Mouse (Mus musculus): ENCODE results near the gene Col27a1. TPM values are rescaled to one million over a fixed set of nuclear protein-coding genes. Genes with fewer than 3 reads are reported as not detected.

The Col27a1 gene
- total and polyA plus RNA-seq, 3 experiments = 0.86 to 3.8 (median 1.8) TPM

DNA sequence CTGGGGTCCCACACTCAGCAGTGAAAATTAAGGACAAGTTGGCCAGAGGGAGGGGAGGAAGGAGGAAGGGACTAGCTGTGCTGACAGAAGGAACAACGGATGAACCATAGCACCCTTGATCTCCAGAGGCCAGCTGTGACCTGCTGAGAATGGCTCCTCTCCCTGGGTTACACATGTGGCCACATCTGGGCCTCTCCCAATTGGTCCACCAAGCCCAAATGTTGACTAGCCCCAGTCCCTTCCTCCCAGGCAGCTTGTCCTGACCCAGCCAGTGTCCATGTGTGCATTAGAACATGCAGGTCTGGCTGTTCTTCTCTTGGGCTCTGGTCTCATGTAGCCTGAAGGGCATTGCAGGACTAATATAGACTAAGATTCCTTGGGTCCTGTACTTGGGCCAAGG, 62.8 kb downstream of the Col27a1 start:
- no peaks in the 10 kb centered on the region for H3K79me2 ChIP-seq (replicated peaks; ENCODE audit: control insufficient read depth, insufficient read depth, low read length)
- no peaks in the 10 kb centered on the region for H3K36me3 ChIP-seq (ENCODE audit: control insufficient read depth, insufficient read depth, low read length)
- H3K4me3 ChIP-seq = no peak overlapping the region
- no peaks in the 10 kb centered on the region for H3K27me3 ChIP-seq (ENCODE audit: control insufficient read depth, insufficient read depth, low read length)
- no peak for DNase-seq
- no peak overlapping the region for H3K27ac ChIP-seq
- peaks cover 7% of the 10 kb centered on the region for H3K4me1 ChIP-seq (ENCODE audit: control insufficient read depth, insufficient read depth, low read length)
- no peak for TF ChIP-seq CTCF (IDR thresholded peaks at IDR 0.05)
- TF ChIP-seq POLR2A (IDR thresholded peaks at IDR 0.05; ENCODE audit: insufficient read depth, low read depth, low read length) = no peak
- no peak for TF ChIP-seq EP300 (IDR thresholded peaks at IDR 0.05; ENCODE audit: insufficient read depth, low read depth, low read length)
- intact Hi-C loops (cut with DNase I) = loop anchor here (5.0 kb wide), 1 partner anchor 44 kb away; no protein-coding TSS in a partner anchor
- no peak overlapping the region for H3K9ac ChIP-seq (ENCODE audit: low read depth, low read length)
- 64% methylated on average over 1 of the region's 1 CpGs for WGBS

DNA sequence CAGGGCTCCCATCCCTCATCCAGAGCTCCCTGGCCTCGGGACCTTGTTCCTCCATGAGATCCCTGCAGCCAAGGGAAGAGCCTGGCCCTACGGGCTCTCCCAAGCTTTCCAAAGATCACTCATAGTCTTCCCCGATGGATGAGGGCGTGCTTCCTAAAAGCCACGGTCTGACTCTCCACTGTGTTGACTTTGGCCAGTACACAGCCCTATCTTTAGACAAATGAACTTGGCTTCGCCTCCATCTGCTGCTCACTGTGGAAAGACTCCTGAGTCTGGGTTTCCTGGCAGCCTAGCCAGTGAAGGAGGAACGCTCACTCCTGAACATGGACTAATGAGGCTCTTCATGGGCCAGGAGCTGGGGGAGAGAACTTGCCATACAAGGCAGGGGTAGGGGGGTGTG, 65.0 kb downstream of the Col27a1 start:
- Histone ChIP-seq H3K27ac (no peak overlapping the region), H3K4me1 (ENCODE audit: control insufficient read depth, insufficient read depth, low read length) (peaks cover 7% of the 10 kb centered on the region), H3K36me3 (ENCODE audit: control insufficient read depth, insufficient read depth, low read length) (no peaks in the 10 kb centered on the region), H3K9ac (ENCODE audit: low read depth, low read length) (no peak overlapping the region), H3K79me2 (replicated peaks; ENCODE audit: control insufficient read depth, insufficient read depth, low read length) (no peaks in the 10 kb centered on the region), H3K4me3 (no peak overlapping the region), H3K27me3 (ENCODE audit: control insufficient read depth, insufficient read depth, low read length) (no peaks in the 10 kb centered on the region)
- whole genome bisulfite sequencing = 15% methylated on average over 7 of the region's 7 CpGs
- DNase-seq = peak; percentile 55 to 82
- intact Hi-C loops (cut with DNase I) = loop anchor here (2.0 to 5.0 kb wide), 2 partner anchors 47 to 64 kb away; partner anchors contain the start of gene Col27a1
- 0 out of 2 replicates have a peak, but pooled peaks have one; percentile 9 for TF ChIP-seq CTCF (IDR thresholded peaks at IDR 0.05)
- 0 out of 2 replicates have a peak, but pooled peaks have one; percentile 19 for TF ChIP-seq EP300 (IDR thresholded peaks at IDR 0.05; ENCODE audit: insufficient read depth, low read depth, low read length)
- no peak for TF ChIP-seq POLR2A (IDR thresholded peaks at IDR 0.05; ENCODE audit: insufficient read depth, low read depth, low read length)

DNA sequence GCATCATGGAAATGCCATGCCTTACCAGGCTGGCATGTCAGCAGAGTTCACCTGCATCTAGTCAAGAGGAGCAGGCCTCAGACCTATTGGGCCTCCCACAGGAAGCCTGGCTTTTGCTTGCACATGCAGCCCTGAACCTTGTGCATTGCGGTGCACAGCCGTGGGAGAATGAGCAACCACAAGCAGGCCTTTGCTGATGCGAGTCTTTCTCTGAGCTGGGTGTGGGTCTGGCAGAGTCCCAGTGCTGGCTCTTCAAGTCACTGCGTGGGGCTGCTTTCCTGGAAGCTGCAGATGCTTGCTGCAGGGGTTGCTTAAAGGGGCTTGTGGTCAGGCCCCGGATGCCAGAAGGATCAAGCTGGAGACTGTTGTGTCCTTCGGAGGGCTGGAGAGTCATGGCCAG, 67.9 kb downstream of the Col27a1 start:
- Histone ChIP-seq H3K79me2 (replicated peaks; ENCODE audit: control insufficient read depth, insufficient read depth, low read length) (no peaks in the 10 kb centered on the region), H3K4me1 (ENCODE audit: control insufficient read depth, insufficient read depth, low read length) (peaks cover 5% of the 10 kb centered on the region), H3K36me3 (ENCODE audit: control insufficient read depth, insufficient read depth, low read length) (no peaks in the 10 kb centered on the region), H3K27ac (no peak overlapping the region), H3K27me3 (ENCODE audit: control insufficient read depth, insufficient read depth, low read length) (no peaks in the 10 kb centered on the region), H3K4me3 (no peak overlapping the region), H3K9ac (ENCODE audit: low read depth, low read length) (no peak overlapping the region)
- peak in 1 of 2 experiments; percentile 40 for DNase-seq
- TF ChIP-seq CTCF (IDR thresholded peaks at IDR 0.05) = no peak
- no peak for TF ChIP-seq EP300 (IDR thresholded peaks at IDR 0.05; ENCODE audit: insufficient read depth, low read depth, low read length)
- no peak for TF ChIP-seq POLR2A (IDR thresholded peaks at IDR 0.05; ENCODE audit: insufficient read depth, low read depth, low read length)
- intact Hi-C loops (cut with DNase I) = no loop called here
- WGBS = 54% methylated on average over 6 of the region's 6 CpGs

DNA sequence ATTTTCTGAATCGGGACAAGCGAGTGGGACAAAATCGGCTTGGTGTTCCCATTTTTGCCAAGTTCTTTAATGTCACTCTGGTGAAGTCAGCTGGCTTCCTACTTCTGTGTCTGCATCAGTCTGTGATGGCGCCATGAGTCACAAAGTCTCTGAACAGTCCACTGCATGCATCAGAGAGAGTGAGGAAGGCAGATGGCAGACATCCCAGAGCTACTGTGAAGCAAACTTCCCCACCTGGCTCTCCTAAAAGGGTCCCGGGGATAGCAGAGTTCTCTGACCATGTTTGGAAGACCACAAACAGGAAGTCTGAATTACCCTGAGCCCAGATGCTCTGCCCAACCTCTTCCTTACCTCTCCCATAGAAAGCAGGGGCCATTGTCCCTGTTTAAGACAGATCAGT, 69.5 kb downstream of the Col27a1 start:
- H3K27ac ChIP-seq = no peak overlapping the region
- peaks cover 5% of the 10 kb centered on the region for H3K4me1 ChIP-seq (ENCODE audit: control insufficient read depth, insufficient read depth, low read length)
- H3K36me3 ChIP-seq (ENCODE audit: control insufficient read depth, insufficient read depth, low read length) = no peaks in the 10 kb centered on the region
- no peak overlapping the region for H3K4me3 ChIP-seq
- no peaks in the 10 kb centered on the region for H3K79me2 ChIP-seq (replicated peaks; ENCODE audit: control insufficient read depth, insufficient read depth, low read length)
- TF ChIP-seq POLR2A (IDR thresholded peaks at IDR 0.05; ENCODE audit: insufficient read depth, low read depth, low read length) (no peak), CTCF (IDR thresholded peaks at IDR 0.05) (no peak), EP300 (IDR thresholded peaks at IDR 0.05; ENCODE audit: insufficient read depth, low read depth, low read length) (no peak)
- no peak for DNase-seq
- H3K9ac ChIP-seq (ENCODE audit: low read depth, low read length) = no peak overlapping the region
- H3K27me3 ChIP-seq (ENCODE audit: control insufficient read depth, insufficient read depth, low read length) = no peaks in the 10 kb centered on the region
- intact Hi-C loops (cut with DNase I) = no loop called here
- WGBS = 58% methylated on average over 5 of the region's 5 CpGs

DNA sequence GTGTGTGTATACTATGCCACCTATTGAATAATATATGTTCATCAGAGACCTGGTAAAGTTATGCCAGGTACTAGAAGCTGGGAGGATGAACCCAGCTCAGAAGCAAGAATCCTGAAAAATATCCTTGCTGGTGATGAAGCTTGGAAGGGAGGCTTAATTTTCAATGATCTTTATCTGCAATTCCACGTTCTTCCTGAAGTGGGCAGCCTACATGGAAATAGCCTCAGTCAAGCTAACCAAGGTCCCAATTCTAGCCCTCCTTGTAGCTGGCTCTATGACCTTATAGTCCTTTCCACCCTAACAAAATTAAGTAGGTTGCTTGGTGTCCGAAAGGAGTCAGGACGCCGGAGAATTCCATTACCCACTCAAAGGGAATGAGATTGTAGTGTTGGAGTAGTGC, 72.2 kb downstream of the Col27a1 start:
- Histone ChIP-seq H3K36me3 (ENCODE audit: control insufficient read depth, insufficient read depth, low read length) (no peaks in the 10 kb centered on the region), H3K4me3 (no peak overlapping the region), H3K27me3 (ENCODE audit: control insufficient read depth, insufficient read depth, low read length) (no peaks in the 10 kb centered on the region), H3K27ac (no peak overlapping the region), H3K9ac (ENCODE audit: low read depth, low read length) (no peak overlapping the region), H3K4me1 (ENCODE audit: control insufficient read depth, insufficient read depth, low read length) (0 out of 2 replicates have a peak, but pooled peaks cover 2% of the 10 kb centered on the region), H3K79me2 (replicated peaks; ENCODE audit: control insufficient read depth, insufficient read depth, low read length) (no peaks in the 10 kb centered on the region)
- TF ChIP-seq CTCF (IDR thresholded peaks at IDR 0.05) (peak; percentile 18; the same call in 1 of the 2 replicates), EP300 (IDR thresholded peaks at IDR 0.05; ENCODE audit: insufficient read depth, low read depth, low read length) (no peak), POLR2A (IDR thresholded peaks at IDR 0.05; ENCODE audit: insufficient read depth, low read depth, low read length) (no peak)
- intact Hi-C loops (cut with DNase I) = no loop called here
- 92% methylated on average over 4 of the region's 4 CpGs for WGBS
- DNase-seq = no peak

DNA sequence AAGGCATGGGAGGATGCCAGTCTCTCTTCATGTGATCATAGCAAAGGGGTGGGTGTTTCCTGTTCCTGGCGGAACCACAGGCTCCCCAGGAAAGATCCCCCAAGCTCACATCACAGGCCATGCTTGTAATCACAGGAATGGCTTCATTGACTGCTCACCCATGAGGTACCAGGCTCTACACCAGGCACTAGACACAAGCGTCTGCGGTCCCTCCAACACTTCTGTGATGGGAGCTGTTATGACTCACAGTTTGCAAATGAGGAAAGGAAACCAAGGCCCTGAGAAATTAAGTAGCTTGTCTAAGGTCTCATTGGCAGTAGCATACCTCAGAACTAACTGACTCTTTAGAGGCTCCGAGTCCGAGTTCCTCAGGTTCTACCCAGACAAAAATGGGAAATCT, 74.7 kb downstream of the Col27a1 start:
- Histone ChIP-seq H3K79me2 (replicated peaks; ENCODE audit: control insufficient read depth, insufficient read depth, low read length) (no peaks in the 10 kb centered on the region), H3K27ac (no peak overlapping the region), H3K36me3 (ENCODE audit: control insufficient read depth, insufficient read depth, low read length) (no peaks in the 10 kb centered on the region), H3K4me3 (no peak overlapping the region), H3K4me1 (ENCODE audit: control insufficient read depth, insufficient read depth, low read length) (0 out of 2 replicates have a peak, but pooled peaks cover 2% of the 10 kb centered on the region), H3K9ac (ENCODE audit: low read depth, low read length) (no peak overlapping the region), H3K27me3 (ENCODE audit: control insufficient read depth, insufficient read depth, low read length) (no peaks in the 10 kb centered on the region)
- intact Hi-C loops (cut with DNase I) = no loop called here
- 89% methylated on average over 5 of the region's 5 CpGs for WGBS
- TF ChIP-seq CTCF (IDR thresholded peaks at IDR 0.05) (no peak), POLR2A (IDR thresholded peaks at IDR 0.05; ENCODE audit: insufficient read depth, low read depth, low read length) (no peak), EP300 (IDR thresholded peaks at IDR 0.05; ENCODE audit: insufficient read depth, low read depth, low read length) (no peak)
- DNase-seq = no peak
